Mouse (Mus musculus) kidney, adult 18-20 months (tissue): Measurements from ENCODE around the gene Mdfi.

Source experiments
- DNase-seq: peaks from one replicate; pipeline ENCODE4 v3.0.0; 2021

The Mdfi gene

GRCm38 (mm10) chr17:47845609-47846008 is 11.1 kb upstream of the Mdfi start:
- DNase-seq: no peak

- DNase-seq: no peak
Observed at GRCm38 (mm10) chr17:47843465-47843864, 9.0 kb upstream of the Mdfi start.

GRCm38 (mm10) chr17:47841931-47842623 is 7.6 kb upstream of the Mdfi start:
- DNase-seq: peak; percentile 81

- no peak for DNase-seq
Observed at GRCm38 (mm10) chr17:47841521-47841920, 7.0 kb upstream of the Mdfi start.

- no peak for DNase-seq
Observed at GRCm38 (mm10) chr17:47837808-47838207, 3.3 kb upstream of the Mdfi start.

GRCm38 (mm10) chr17:47833628-47834481 is 636 bp downstream of the Mdfi start:
- peak; percentile 16 for DNase-seq

- DNase-seq: peak; percentile 11
Observed at GRCm38 (mm10) chr17:47833029-47833627, 1.4 kb downstream of the Mdfi start.

- DNase-seq: no peak
Observed at GRCm38 (mm10) chr17:47832501-47833028, 1.9 kb downstream of the Mdfi start.

- no peak for DNase-seq
Observed at GRCm38 (mm10) chr17:47831772-47832171, 2.7 kb downstream of the Mdfi start.

GRCm38 (mm10) chr17:47831161-47831560 is 3.3 kb downstream of the Mdfi start:
- no peak for DNase-seq

- no peak for DNase-seq
Observed at GRCm38 (mm10) chr17:47821339-47821738, 13.2 kb downstream of the Mdfi start.

GRCm38 (mm10) chr17:47818038-47818725 is 16.3 kb downstream of the Mdfi start:
- DNase-seq: no peak

GRCm38 (mm10) chr17:47815446-47815845 is 19.0 kb downstream of the Mdfi start:
- no peak for DNase-seq

GRCm38 (mm10) chr17:47814496-47814895 is 20.0 kb downstream of the Mdfi start:
- no peak for DNase-seq

GRCm38 (mm10) chr17:47813616-47814015 is 20.9 kb downstream of the Mdfi start:
- no peak for DNase-seq

- DNase-seq: no peak
Observed at GRCm38 (mm10) chr17:47812200-47812599, 22.3 kb downstream of the Mdfi start.

GRCm38 (mm10) chr17:47811265-47811800 is 23.2 kb downstream of the Mdfi start:
- no peak for DNase-seq

GRCm38 (mm10) chr17:47806230-47806629 is 28.3 kb downstream of the Mdfi start:
- peak; percentile 28 for DNase-seq

- no peak for DNase-seq
Observed at GRCm38 (mm10) chr17:47805047-47805835, 29.2 kb downstream of the Mdfi start.

GRCm38 (mm10) chr17:47803662-47804061 is 30.8 kb downstream of the Mdfi start:
- no peak for DNase-seq

- DNase-seq: no peak
Observed at GRCm38 (mm10) chr17:47802806-47803205, 31.7 kb downstream of the Mdfi start.

GRCm38 (mm10) chr17:47797383-47797782 is 37.1 kb downstream of the Mdfi start:
- DNase-seq: no peak
